Comparison of ENCODE assay signal across 1 mouse cellular context in the genomic region with DNA sequence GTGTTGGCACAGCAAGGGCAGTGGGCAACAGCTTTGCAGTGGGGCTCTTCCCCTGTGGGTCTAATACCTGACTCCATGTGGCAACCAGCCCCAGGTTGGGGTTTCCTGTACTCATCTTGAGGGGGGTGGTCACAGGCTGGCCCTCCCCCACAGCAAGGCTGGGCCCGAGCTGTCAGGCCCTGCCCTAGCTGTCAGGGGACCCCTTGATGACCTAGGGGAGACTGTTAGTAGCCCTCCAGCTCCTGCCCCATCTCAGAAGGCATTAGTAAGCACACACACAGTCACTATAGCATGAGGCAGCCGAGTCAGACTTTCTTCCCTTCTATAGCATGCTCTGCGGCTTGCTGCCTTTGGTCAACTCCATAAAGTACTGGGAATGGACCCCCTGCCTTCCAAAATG.
TF ChIP-seq lines count a peak whose summit lies in the region.

No protein-coding gene starts in this region.

TF ChIP-seq in MEL, 35 proteins besides CTCF, POLR2A, EP300 and RAD21:
- 0 out of 2 replicates have a peak, but pooled peaks have one; percentile 58 for TF ChIP-seq ZMIZ1 (IDR thresholded peaks at IDR 0.05; ENCODE audit: low read depth, low read length)
- TF ChIP-seq USF1 (IDR thresholded peaks at IDR 0.05; ENCODE audit: low read depth, low read length): no peak
- no peak for TF ChIP-seq MEF2A (IDR thresholded peaks at IDR 0.05; ENCODE audit: extremely low read depth, insufficient replicate concordance, low read depth, low read length, poor library complexity, severe bottlenecking)
- peak; percentile 28; the same call in 1 of the 2 replicates for TF ChIP-seq POLR2AphosphoS2 (IDR thresholded peaks at IDR 0.05; ENCODE audit: low read length)
TF ChIP-seq in MEL: peak in this region for 2.
